Mouse (Mus musculus): ENCODE measurements around the gene Nfia.

GRCm38 (mm10) chr4:97787515-97787914 is 15.0 kb downstream of the Nfia start:
- TF ChIP-seq CTCF (IDR thresholded peaks at IDR 0.05; ENCODE audit: low read depth), result no peak
- TF ChIP-seq EP300 (IDR thresholded peaks at IDR 0.05; ENCODE audit: low read depth), result no peak
